Mouse (Mus musculus): ENCODE data around the gene Tbc1d30. TPM values are rescaled to one million over a fixed set of nuclear protein-coding genes. Genes with fewer than 3 reads are reported as not detected.
A peak's percentile ranks its signal among the peaks of the same experiment; 100 is the strongest.
"Not testable (repeated sequence)": the region's sequence is repeated elsewhere in the genome, so short reads cannot be mapped to it uniquely, and the experiment has no call there.

Gene Tbc1d30
- polyA plus RNA-seq, 1 experiment from 2014 or later: 6.7 TPM

GRCm38 (mm10) chr10:121363201-121363600 is 12.1 kb upstream of the Tbc1d30 start:
- peaks cover 25% of the 10 kb centered on the region for H3K4me1 ChIP-seq
- H3K27me3 ChIP-seq: no peaks in the 10 kb centered on the region
- no peak overlapping the region for H3K4me2 ChIP-seq (replicated peaks)
- no peak overlapping the region for H3K9ac ChIP-seq
- no peaks in the 10 kb centered on the region; the same call in 1 of the 2 replicates for H3K36me3 ChIP-seq
- no peak overlapping the region for H3K4me3 ChIP-seq
- WGBS: 85% methylated on average over 8 of the region's 8 CpGs
- no peak for ATAC-seq (ENCODE audit: low FRiP score)
- H3K27ac ChIP-seq: no peak overlapping the region
- H3K9me3 ChIP-seq (replicated peaks): no peaks in the 10 kb centered on the region

DNA sequence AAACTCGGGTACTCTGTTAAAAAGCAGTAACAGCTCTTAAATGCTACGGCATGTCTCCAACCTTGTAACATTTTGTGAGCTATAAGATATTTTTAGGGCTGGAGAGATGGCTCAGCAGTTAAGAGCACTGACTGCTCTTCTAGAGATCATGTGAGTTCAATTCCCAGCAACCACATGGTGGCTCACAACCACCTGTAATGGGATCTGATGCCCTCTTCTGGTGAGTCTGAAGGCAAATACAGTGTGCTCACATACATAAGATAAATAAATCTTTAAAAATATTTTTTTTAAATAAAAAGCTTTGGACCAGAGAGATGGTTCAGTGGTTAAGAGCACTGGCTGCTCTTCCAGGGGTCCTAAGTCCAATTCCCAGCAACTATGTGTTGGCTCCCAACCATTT is 9.3 kb upstream of the Tbc1d30 start:
- no peak for ATAC-seq (ENCODE audit: low FRiP score)
- Histone ChIP-seq H3K4me3 (no peak overlapping the region), H3K36me3 (no peaks in the 10 kb centered on the region), H3K9ac (no peak overlapping the region), H3K27me3 (no peaks in the 10 kb centered on the region), H3K27ac (no peak overlapping the region), H3K4me2 (replicated peaks) (no peak overlapping the region), H3K4me1 (peaks cover 5% of the 10 kb centered on the region), H3K9me3 (replicated peaks) (no peaks in the 10 kb centered on the region)
- WGBS: 84% methylated on average over 2 of the region's 2 CpGs

DNA sequence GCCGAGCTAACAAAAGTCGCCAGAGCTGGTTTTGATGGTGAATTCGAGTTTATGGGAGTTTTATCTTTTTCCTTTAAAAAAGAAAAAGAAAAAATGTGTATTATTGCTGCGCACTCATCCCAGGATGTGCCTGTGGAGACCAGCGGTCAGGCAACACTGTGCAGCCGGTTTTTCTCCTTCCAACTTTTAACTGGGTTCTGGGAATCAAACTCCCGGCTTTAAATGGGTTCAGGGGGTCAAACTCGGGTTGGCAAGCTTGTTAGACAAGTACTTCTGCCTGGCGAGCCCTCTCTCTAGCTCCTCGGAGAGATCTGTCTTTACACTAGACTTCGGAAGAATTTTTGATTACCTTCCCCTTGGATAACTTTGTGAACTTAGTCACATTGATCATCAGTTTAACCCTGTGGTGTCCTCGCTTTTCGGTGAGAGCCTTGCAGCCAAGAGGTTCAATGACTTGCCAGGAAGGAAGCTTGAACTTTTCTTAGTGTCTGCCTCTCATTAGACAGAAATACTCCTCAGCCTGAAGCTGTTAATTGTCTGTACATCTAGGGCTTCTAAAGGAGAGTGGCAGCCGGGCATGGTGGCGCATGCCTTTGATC is 713 bp upstream of the Tbc1d30 start:
- ATAC-seq (ENCODE audit: low FRiP score): no peak
- Histone ChIP-seq H3K9me3 (replicated peaks) (no peaks in the 10 kb centered on the region; the same call in 1 of the 2 replicates), H3K4me2 (replicated peaks) (peak overlapping the region; percentile 96), H3K27ac (no peak overlapping the region), H3K36me3 (no peaks in the 10 kb centered on the region), H3K27me3 (peaks cover 36% of the 10 kb centered on the region), H3K4me1 (peaks cover 14% of the 10 kb centered on the region), H3K4me3 (peak overlapping the region; percentile 52), H3K9ac (no peak overlapping the region)
- 37% methylated on average over 15 of the region's 15 CpGs for WGBS

- H3K9ac ChIP-seq: 0 out of 2 replicates have a peak overlapping the region, but pooled peaks have one; percentile 4
- H3K27me3 ChIP-seq: peaks cover 36% of the 10 kb centered on the region
- peaks cover 14% of the 10 kb centered on the region for H3K4me1 ChIP-seq
- ATAC-seq (ENCODE audit: low FRiP score): peak; percentile 54; the same call in 1 of the 2 replicates
- H3K4me3 ChIP-seq: peak overlapping the region; percentile 52
- H3K9me3 ChIP-seq (replicated peaks): no peaks in the 10 kb centered on the region; the same call in 1 of the 2 replicates
- H3K27ac ChIP-seq: no peak overlapping the region
- no peaks in the 10 kb centered on the region for H3K36me3 ChIP-seq
- 1% methylated on average over 35 of the region's 35 CpGs for WGBS
- peak overlapping the region; percentile 96 for H3K4me2 ChIP-seq (replicated peaks)
Observed at GRCm38 (mm10) chr10:121350357-121351065, 567 bp downstream of the Tbc1d30 start.

DNA sequence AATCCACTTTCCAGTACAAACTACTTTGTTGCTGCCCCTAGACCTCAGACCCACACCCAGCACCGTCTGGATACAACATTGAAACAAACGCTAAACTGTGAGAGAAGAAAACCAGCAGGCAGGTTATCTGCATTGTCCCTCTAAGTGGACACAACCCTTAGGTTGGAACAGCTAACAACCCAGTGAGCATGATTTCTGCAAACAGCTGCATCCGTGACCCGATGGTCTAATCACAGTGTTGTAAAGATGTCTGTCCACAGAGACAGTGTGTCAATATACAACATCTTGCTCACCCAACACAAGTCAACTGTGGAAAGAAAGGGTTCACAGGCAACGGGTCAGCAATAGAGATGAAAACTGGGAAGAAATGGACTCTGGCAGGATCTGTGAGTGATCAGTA is 1.8 kb downstream of the Tbc1d30 start:
- no peak overlapping the region for H3K27ac ChIP-seq
- no peak for ATAC-seq (ENCODE audit: low FRiP score)
- no peaks in the 10 kb centered on the region for H3K36me3 ChIP-seq
- WGBS: 57% methylated on average over 5 of the region's 5 CpGs
- no peak overlapping the region for H3K9ac ChIP-seq
- no peaks in the 10 kb centered on the region; the same call in 1 of the 2 replicates for H3K9me3 ChIP-seq (replicated peaks)
- H3K27me3 ChIP-seq: peaks cover 36% of the 10 kb centered on the region
- no peak overlapping the region for H3K4me2 ChIP-seq (replicated peaks)
- peaks cover 14% of the 10 kb centered on the region for H3K4me1 ChIP-seq
- H3K4me3 ChIP-seq: no peak overlapping the region

GRCm38 (mm10) chr10:121343867-121344266 is 7.2 kb downstream of the Tbc1d30 start:
- Histone ChIP-seq H3K9me3 (replicated peaks) (no peaks in the 10 kb centered on the region), H3K27me3 (0 out of 2 replicates have a peak, but pooled peaks cover under 1% of the 10 kb centered on the region), H3K4me2 (replicated peaks) (no peak overlapping the region), H3K27ac (no peak overlapping the region), H3K4me3 (no peak overlapping the region), H3K9ac (no peak overlapping the region), H3K4me1 (peaks cover 15% of the 10 kb centered on the region), H3K36me3 (no peaks in the 10 kb centered on the region)
- WGBS: 76% methylated on average over 6 of the region's 6 CpGs
- ATAC-seq (ENCODE audit: low FRiP score): no peak

DNA sequence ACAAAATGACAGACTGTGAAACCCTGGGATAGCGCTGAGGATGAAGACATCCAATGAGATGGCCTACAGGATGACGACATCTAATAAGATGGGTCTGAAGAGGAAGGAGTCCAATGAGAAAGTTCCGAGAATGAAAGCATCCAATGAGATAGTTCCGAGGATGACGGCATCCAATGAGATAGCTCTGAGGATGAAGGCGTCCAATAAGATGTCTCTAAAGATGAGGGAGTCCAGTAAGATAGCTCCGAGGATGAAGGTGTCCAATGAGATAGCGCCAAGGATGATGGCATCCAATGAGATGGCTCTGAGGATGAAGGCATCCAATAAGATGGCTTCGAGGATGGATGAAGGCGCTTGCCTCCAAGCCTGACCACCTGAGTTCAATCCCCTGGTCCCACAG is 8.8 kb downstream of the Tbc1d30 start:
- Histone ChIP-seq H3K9me3 (replicated peaks) (no peaks in the 10 kb centered on the region), H3K4me1 (peaks cover 15% of the 10 kb centered on the region), H3K4me3 (no peak overlapping the region), H3K9ac (no peak overlapping the region), H3K27ac (no peak overlapping the region), H3K36me3 (no peaks in the 10 kb centered on the region), H3K4me2 (replicated peaks) (no peak overlapping the region), H3K27me3 (no peaks in the 10 kb centered on the region)
- 98% methylated on average over 10 of the region's 10 CpGs for WGBS
- ATAC-seq (ENCODE audit: low FRiP score): no peak

DNA sequence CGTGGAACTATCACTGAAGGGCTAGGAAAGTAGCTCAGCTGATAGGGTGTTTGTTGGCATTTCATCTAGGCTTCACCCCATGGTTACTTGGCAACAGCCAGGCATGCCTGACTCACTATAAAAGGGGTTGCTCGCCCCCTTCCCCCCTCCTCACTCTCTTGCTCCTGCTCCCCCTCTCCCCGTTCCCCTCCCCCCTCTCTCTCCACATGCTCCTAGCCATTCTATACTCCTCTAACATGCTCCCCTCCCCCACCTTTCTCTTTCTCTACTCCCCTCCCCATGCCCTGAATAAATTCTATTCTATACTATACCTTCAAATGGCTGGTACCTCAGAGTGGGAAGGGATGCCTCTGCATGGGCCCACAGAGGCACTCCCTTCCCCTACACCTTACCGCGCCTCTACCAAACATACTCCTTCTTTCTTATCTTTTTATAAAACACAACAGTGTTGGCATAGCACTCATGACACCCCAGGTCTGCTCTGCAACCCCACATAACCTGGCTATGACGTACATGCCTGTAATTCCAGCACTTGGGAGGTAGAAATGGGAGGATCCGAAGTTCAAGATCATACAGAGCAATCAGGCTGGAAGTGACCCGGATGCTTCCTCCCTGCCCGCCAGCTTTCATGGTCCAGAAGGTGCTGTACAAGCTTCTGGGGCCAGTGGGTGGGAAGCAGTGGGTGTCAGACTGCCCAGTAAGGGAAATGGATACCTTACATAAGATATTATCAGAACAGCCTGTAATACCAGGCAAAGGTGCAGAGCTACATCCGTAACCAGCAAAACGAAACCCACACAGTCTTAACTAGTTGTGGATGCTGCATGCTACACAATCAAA is 10.1 kb downstream of the Tbc1d30 start:
- no peak overlapping the region for H3K27ac ChIP-seq
- H3K4me3 ChIP-seq: no peak overlapping the region
- H3K36me3 ChIP-seq: no peaks in the 10 kb centered on the region
- H3K4me1 ChIP-seq: peaks cover 15% of the 10 kb centered on the region
- 59% methylated on average over 11 of the region's 11 CpGs for WGBS
- ATAC-seq (ENCODE audit: low FRiP score): peak; percentile 96
- no peaks in the 10 kb centered on the region for H3K9me3 ChIP-seq (replicated peaks)
- H3K4me2 ChIP-seq (replicated peaks): no peak overlapping the region
- H3K9ac ChIP-seq: no peak overlapping the region
- no peaks in the 10 kb centered on the region for H3K27me3 ChIP-seq

DNA sequence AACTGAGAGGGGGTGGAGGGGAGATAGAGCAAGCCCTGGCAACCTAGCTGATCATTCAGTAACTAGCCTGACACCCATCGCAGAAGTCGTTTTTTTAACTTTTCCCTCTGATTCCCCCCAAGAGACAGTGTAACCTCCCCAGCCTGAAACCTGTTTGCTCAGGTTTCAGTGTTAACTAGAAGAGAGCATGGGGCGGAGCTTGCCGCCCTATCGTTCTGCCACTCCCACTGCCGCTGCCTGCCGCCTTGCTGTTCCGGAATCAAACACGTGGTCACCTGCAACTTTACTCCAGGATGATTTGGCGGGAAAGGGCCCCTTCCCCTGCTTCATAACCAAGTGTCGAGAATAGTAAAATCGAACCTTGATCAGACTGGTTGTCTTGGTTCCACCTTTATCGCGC is 14.5 kb downstream of the Tbc1d30 start:
- not testable (repeated sequence) for H3K36me3 ChIP-seq; H3K27ac ChIP-seq; H3K27me3 ChIP-seq; H3K4me2 ChIP-seq (replicated peaks); H3K9ac ChIP-seq; H3K9me3 ChIP-seq (replicated peaks); ATAC-seq (ENCODE audit: low FRiP score); H3K4me3 ChIP-seq
- H3K4me1 ChIP-seq: peaks cover 15% of the 10 kb centered on the region
- 81% methylated on average over 14 of the region's 14 CpGs for WGBS

GRCm38 (mm10) chr10:121334576-121334975 is 16.5 kb downstream of the Tbc1d30 start:
- no peak overlapping the region for H3K27ac ChIP-seq
- H3K9ac ChIP-seq: no peak overlapping the region
- H3K4me1 ChIP-seq: no peaks in the 10 kb centered on the region
- no peak overlapping the region for H3K4me3 ChIP-seq
- no peak for ATAC-seq (ENCODE audit: low FRiP score)
- no peaks in the 10 kb centered on the region for H3K9me3 ChIP-seq (replicated peaks)
- H3K27me3 ChIP-seq: no peaks in the 10 kb centered on the region
- WGBS: 75% methylated on average over 3 of the region's 3 CpGs
- no peak overlapping the region for H3K4me2 ChIP-seq (replicated peaks)
- no peaks in the 10 kb centered on the region for H3K36me3 ChIP-seq

DNA sequence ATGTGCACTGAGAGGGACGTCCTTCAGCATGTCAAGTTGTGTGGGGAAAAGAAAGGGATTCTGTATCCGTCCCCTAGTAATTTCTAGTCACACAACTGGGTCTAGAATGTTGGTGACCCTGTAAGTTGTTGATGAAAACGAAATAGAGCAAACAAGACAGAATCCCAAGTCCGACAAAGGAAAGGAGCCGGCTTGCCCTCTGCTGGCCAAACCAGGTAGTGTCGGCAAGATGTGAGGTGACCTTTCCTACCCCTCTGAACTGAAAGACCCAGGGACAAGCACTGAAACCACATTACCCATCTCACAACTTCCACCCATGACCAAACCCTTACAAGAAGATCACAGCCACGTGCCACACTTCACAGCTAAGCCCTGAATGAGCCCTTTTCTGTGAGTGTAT is 20.1 kb downstream of the Tbc1d30 start:
- no peaks in the 10 kb centered on the region for H3K27me3 ChIP-seq
- H3K27ac ChIP-seq: no peak overlapping the region
- H3K4me2 ChIP-seq (replicated peaks): no peak overlapping the region
- no peak for ATAC-seq (ENCODE audit: low FRiP score)
- no peak overlapping the region for H3K9ac ChIP-seq
- no peaks in the 10 kb centered on the region for H3K4me1 ChIP-seq
- H3K4me3 ChIP-seq: no peak overlapping the region
- 18% methylated on average over 7 of the region's 7 CpGs for WGBS
- no peaks in the 10 kb centered on the region for H3K9me3 ChIP-seq (replicated peaks)
- no peaks in the 10 kb centered on the region for H3K36me3 ChIP-seq

DNA sequence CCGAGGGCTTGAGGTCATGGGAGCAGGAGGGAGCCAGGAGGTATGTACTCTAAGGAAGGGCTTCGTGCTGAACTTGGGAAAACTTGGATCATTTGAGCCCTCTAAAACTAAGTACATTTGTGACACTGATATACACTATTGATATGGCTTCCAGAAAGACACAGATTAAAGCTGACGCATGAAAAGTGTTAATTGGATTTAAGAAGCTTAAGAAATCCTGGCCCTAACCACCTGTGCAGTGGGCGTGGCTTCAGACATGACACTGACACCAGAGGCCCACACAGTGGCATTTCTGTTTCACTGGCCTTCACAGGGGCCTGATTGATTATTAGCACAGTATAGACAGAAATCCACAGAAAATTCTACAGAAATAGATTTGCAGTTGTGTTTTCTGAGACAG is 21.5 kb downstream of the Tbc1d30 start:
- ATAC-seq (ENCODE audit: low FRiP score): no peak
- 79% methylated on average over 4 of the region's 4 CpGs for WGBS
- no peak overlapping the region for H3K4me2 ChIP-seq (replicated peaks)

More for the DNA sequence above, 21.5 kb downstream of the Tbc1d30 start:
- no peaks in the 10 kb centered on the region for H3K4me1 ChIP-seq
- no peaks in the 10 kb centered on the region for H3K27me3 ChIP-seq
- no peak overlapping the region for H3K27ac ChIP-seq
- no peaks in the 10 kb centered on the region for H3K9me3 ChIP-seq (replicated peaks)
- H3K9ac ChIP-seq: no peak overlapping the region
- H3K36me3 ChIP-seq: no peaks in the 10 kb centered on the region
- H3K4me3 ChIP-seq: no peak overlapping the region
